Mouse (Mus musculus) heart, adult 9 months (tissue): ENCODE measurements around the gene Olfr1076.
A peak's percentile ranks its signal among the peaks of the same experiment; 100 is the strongest.
"Not testable (repeated sequence)": the region's sequence is repeated elsewhere in the genome, so short reads cannot be mapped to it uniquely, and the experiment has no call there.

Experiments used
- DNase-seq, 2 experiments: peaks; one replicate each; pipeline ENCODE4 v3.0.0; 2022; ENCODE audit warnings: low spot score in 2 of 2

Olfr1076 gene

GRCm38 (mm10) chr2:86508161-86508560 lies at the start of gene Olfr1076:
Gene Olfr1076, plus strand, starts transcription at chr2:86508461.
- no peak for DNase-seq

- DNase-seq = no peak
These were observed 47.8 kb upstream of the Olfr1076 start for GRCm38 (mm10) chr2:86460434-86460833.

GRCm38 (mm10) chr2:86464442-86465109 lies 43.7 kb upstream of the Olfr1076 start:
- DNase-seq = peak in 1 of 2 experiments; percentile 13

- no peak for DNase-seq
These were observed 21.0 kb upstream of the Olfr1076 start, which contains the start of gene Olfr228 for GRCm38 (mm10) chr2:86487286-86487685. Gene Olfr228, minus strand, starts transcription at chr2:86487386.

- no peak for DNase-seq
These were observed 22.7 kb downstream of the Olfr1076 start for GRCm38 (mm10) chr2:86530991-86531390.

GRCm38 (mm10) chr2:86542380-86542779 lies 34.1 kb downstream of the Olfr1076 start, which contains the start of gene Olfr1079:
Gene Olfr1079, minus strand, starts transcription at chr2:86542480.
- no peak for DNase-seq

- DNase-seq = not testable (repeated sequence)
These were observed 49.9 kb downstream of the Olfr1076 start, which contains the start of gene Olfr1080 for GRCm38 (mm10) chr2:86558135-86558534. Gene Olfr1080, minus strand, starts transcription at chr2:86558235.
